Mouse (Mus musculus): ENCODE measurements around the gene Rtn4rl2.

Gene Rtn4rl2

GRCm38 (mm10) chr2:84840748-84841563, 45.6 kb downstream of the Rtn4rl2 start:
- no peak for DNase-seq

GRCm38 (mm10) chr2:84840016-84840747, 46.3 kb downstream of the Rtn4rl2 start:
- peak; percentile 86 for DNase-seq

- DNase-seq: peak; percentile 48
Measured at GRCm38 (mm10) chr2:84838993-84839980, 47.2 kb downstream of the Rtn4rl2 start.

GRCm38 (mm10) chr2:84838593-84838949, 47.9 kb downstream of the Rtn4rl2 start, which contains the start of gene Slc43a1:
TSS of gene Slc43a1 (plus strand) at chr2:84838850.
- no peak for DNase-seq

GRCm38 (mm10) chr2:84837817-84838592, 48.5 kb downstream of the Rtn4rl2 start:
- no peak for DNase-seq

- no peak for DNase-seq
Measured at GRCm38 (mm10) chr2:84837107-84837506, 49.4 kb downstream of the Rtn4rl2 start.

GRCm38 (mm10) chr2:84831666-84832391, 54.7 kb downstream of the Rtn4rl2 start:
- peak; percentile 90 for DNase-seq

- DNase-seq: peak; percentile 45
Measured at GRCm38 (mm10) chr2:84827283-84827920, 59.1 kb downstream of the Rtn4rl2 start.

GRCm38 (mm10) chr2:84826488-84827282, 59.8 kb downstream of the Rtn4rl2 start, which contains the start of gene Timm10:
TSS of gene Timm10 (plus strand) at chr2:84826997.
- peak; percentile 88 for DNase-seq

- no peak for DNase-seq
Measured at GRCm38 (mm10) chr2:84823237-84823636, 63.3 kb downstream of the Rtn4rl2 start.

GRCm38 (mm10) chr2:84822552-84822951, 64.0 kb downstream of the Rtn4rl2 start, which contains the start of gene Smtnl1:
TSS of gene Smtnl1 (minus strand) at chr2:84822652.
- no peak for DNase-seq
